Mouse (Mus musculus) mature B cell (primary cell): ENCODE measurements around the gene Slc4a5.

Experiments used
- in situ Hi-C: fragments of 300-500 bp; cut with MboI; formaldehyde crosslinking; loops from 2 replicates; pipeline ENCODE4 v1.14.3; 2019

The Slc4a5 gene

DNA sequence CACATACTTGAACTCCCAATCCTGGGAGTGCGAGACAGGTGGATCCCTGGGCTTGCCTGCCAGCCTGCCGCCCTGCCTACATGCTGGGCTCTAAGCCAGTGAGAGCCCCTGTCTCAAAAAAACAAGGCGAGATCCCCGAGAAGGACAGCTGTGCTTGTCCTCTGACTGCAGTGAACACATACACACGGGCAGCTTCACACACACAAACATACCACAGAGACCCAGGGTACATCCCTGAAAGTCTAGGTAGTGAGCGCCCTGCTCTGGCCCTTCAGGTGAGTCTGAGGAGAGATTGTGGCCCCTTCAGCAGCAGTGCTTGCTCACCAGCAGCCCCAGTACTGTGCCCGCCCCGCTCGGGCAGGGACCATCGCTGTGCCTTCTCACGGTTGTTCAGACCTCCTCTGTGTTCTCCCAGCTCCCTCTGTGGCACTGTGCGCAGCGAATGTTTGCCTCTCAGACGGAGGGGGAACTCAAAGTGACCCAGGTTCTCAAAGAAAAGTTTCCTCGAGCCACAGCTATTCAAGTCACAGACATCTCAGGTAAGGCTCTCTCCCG is 131.3 kb downstream of the Slc4a5 start:
- in situ Hi-C loops, result no loop called here

DNA sequence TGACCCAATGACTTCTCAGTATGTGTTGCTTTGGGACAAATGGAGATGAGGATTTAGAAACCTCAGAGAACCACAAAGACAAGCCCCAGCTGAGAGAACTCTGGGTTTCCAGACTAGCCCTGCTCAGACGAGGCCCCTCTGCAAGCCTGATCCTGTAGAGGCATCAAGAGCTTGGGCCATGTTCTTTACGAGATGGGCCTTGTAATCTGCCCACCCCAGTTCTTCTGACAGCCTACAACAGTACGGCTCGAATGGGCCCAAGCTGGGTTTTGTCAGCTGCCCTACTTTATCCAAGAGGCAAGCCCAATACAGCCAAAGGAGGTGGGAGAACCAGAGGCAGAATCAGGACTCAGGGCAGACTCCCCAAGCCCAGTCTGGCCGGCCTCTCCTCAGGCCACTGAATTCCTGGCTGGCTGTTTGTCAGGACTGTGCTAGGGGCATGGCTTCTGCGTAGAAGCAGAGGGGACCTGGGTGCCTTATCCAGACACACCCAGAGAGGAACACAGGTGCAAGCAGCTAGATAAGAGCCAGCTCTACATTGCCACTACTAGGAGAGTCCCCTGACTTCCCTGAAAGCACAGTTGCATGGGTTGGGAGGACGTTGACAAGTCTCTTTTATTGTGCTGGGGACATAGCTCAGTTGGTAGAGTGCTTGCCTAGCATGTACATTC is 132.0 kb downstream of the Slc4a5 start:
- in situ Hi-C loops, result no loop called here

DNA sequence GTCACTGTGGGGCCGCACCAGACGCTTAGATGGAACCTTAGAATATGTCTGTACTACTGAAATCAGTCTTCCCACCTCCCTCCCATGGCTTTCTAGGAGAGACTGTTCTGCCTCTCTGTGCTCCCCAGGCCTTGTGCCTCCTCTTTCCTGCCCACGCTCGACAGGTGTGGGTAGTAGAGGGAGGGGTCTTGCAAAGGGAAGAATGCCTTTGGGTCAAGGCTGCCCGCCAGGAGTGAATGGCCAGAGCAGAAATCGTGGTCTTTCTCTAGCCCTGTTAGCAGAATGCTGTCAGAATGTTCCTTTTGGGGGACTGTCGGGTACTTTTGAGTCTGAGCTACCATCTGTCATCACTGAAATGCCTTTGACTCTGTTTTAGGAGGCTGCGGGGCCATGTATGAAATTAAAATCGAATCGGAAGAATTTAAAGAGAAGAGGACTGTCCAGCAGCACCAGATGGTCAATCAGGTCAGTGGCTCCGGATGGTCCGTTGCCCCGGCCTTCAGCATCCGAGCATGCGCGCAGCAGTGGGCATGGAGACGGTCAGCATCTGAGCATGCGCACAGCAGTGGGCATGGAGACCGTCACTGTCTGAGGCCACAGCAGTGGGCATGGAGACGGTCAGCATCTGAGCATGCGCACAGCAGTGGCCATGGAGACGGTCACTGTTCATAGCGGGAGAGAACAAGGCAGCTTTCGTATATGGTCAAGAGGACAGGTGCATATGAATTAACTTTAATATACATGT is 133.2 kb downstream of the Slc4a5 start:
- in situ Hi-C loops, result no loop called here
